Mouse (Mus musculus) kidney, embryonic 16.5 days (tissue): ENCODE measurements around the gene Tcf21. TPM values are rescaled to one million over a fixed set of nuclear protein-coding genes. Genes with fewer than 3 reads are reported as not detected.
A peak's percentile ranks its signal among the peaks of the same experiment; 100 is the strongest.

Experiments used
- ATAC-seq: fragments of 200-750 bp; cut with Nextera tagmentation; 2 replicates; pipeline ENCODE4 v1.8.0; 2017; ENCODE audit warnings: moderate TSS enrichment; ENCODE audit not compliant: low FRiP score, low TSS enrichment
- H3K27ac ChIP-seq: fragments of 300-500 bp; sonication (generic); 2 replicates; pipeline ENCODE4 v1.5.1; 2014; ENCODE audit warnings: low read length
- H3K27me3 ChIP-seq: fragments of 300-500 bp; sonication (generic); 2 replicates; pipeline ENCODE4 v1.6.1; 2014; ENCODE audit warnings: low read length, control low read depth, mixed read lengths; ENCODE audit not compliant: insufficient read depth
- H3K36me3 ChIP-seq: fragments of 300-500 bp; sonication (generic); 2 replicates; pipeline ENCODE4 v1.6.1; 2014; ENCODE audit warnings: low read length, control low read depth, mixed read lengths; ENCODE audit not compliant: insufficient read depth
- H3K4me1 ChIP-seq: fragments of 300-500 bp; sonication (generic); 2 replicates; pipeline ENCODE4 v1.6.1; 2014; ENCODE audit warnings: low read length, control low read depth, mixed read lengths; ENCODE audit not compliant: insufficient read depth
- H3K4me2 ChIP-seq: fragments of 300-500 bp; sonication (generic); replicated peaks from 2 replicates; pipeline ENCODE4 v1.6.1; 2014; ENCODE audit warnings: low read depth, low read length
- H3K4me3 ChIP-seq: fragments of 300-500 bp; sonication (generic); 2 replicates; pipeline ENCODE4 v1.5.1; 2014; ENCODE audit warnings: mild to moderate bottlenecking, low read length
- H3K9ac ChIP-seq: fragments of 300-500 bp; sonication (generic); replicated peaks from 2 replicates; pipeline ENCODE4 v1.6.1; 2014; ENCODE audit warnings: low read length
- H3K9me3 ChIP-seq: fragments of 300-500 bp; sonication (generic); 2 replicates; pipeline ENCODE4 v1.6.1; 2016; ENCODE audit warnings: low read length, control low read depth
- WGBS: fragments of 180-500 bp; shearing (Covaris S2); extraction: QIAGEN DNeasy Blood & Tissue Kit; methylation state at CpG from one replicate; pipeline ENCODE4 v1.1.7; 2014; 5-methylcytosine and 5-hydroxymethylcytosine counted together
- polyA plus RNA-seq: library from polyadenylated mRNA; unstranded; fragments of >200 nt; fragmentation: Nextera tagmentation; extraction: Ambion mirVana; gene quantifications from 2 replicates; pipeline ENCODE4 v1.2.1, GENCODE M21; 2015

The Tcf21 gene
- polyA plus RNA-seq, 1 experiment from 2014 or later, result 367 TPM

DNA sequence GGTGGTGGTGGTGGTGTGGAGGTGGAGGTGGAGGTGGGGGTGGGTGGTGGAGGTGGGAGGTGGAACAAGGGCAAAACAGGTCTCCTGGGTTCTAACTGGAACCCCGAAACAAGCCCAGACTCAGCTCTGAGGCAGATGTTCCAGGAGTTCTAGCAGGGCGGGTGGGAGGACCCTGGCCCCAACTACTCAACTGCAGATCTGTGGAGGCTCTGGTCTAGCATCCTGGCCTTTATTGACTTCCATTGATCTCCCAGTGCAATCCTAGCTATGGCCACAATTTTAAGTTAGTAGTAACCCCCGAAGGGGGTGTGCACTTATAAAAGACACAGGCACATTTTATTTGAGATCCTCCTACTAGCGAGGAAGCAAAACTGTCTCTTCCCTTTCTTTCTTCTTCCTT, 2.0 kb downstream of the Tcf21 start:
- ATAC-seq, result no peak
- H3K4me3 ChIP-seq, result peak overlapping the region; percentile 49
- 2% methylated on average over 4 of the region's 4 CpGs for WGBS

DNA sequence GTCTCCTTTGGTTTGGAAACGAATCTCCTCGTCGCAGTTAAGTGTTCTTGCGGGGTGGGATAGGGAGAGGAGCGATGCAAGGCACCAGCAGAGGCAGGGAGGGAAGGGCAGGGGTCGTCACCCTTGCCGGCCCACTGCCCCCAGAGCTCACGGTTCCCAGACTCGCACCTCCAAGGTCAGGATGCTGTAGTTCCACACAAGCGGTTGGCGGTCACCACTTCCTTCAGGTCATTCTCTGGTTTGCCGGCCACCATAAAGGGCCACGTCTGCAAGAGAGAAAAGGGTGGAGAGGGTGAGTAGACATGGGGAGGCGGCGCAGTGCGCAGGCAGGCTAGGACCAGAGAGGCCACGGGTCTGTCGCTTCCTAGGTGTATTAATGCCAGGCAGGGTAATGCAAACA, 2.4 kb downstream of the Tcf21 start:
- H3K4me2 ChIP-seq, result peak overlapping the region; percentile 53
- 2% methylated on average over 18 of the region's 18 CpGs for WGBS
- peaks cover 37% of the 10 kb centered on the region for H3K4me1 ChIP-seq
- 0 out of 2 replicates have a peak, but pooled peaks have one; percentile 11 for ATAC-seq
- peak overlapping the region; percentile 71 for H3K9ac ChIP-seq
- no peaks in the 10 kb centered on the region for H3K9me3 ChIP-seq
- H3K27me3 ChIP-seq, result peaks cover 3% of the 10 kb centered on the region; the same call in 1 of the 2 replicates
- 0 out of 2 replicates have a peak, but pooled peaks cover 4% of the 10 kb centered on the region for H3K36me3 ChIP-seq
- H3K27ac ChIP-seq, result peak overlapping the region; percentile 84
- peak overlapping the region; percentile 49 for H3K4me3 ChIP-seq

More for the DNA sequence above, 2.0 kb downstream of the Tcf21 start:
- H3K9me3 ChIP-seq, result no peaks in the 10 kb centered on the region
- H3K4me1 ChIP-seq, result peaks cover 37% of the 10 kb centered on the region
- peak overlapping the region; percentile 84 for H3K27ac ChIP-seq
- H3K36me3 ChIP-seq, result 0 out of 2 replicates have a peak, but pooled peaks cover 4% of the 10 kb centered on the region
- peak overlapping the region; percentile 71 for H3K9ac ChIP-seq
- H3K4me2 ChIP-seq, result peak overlapping the region; percentile 53
- peaks cover 3% of the 10 kb centered on the region; the same call in 1 of the 2 replicates for H3K27me3 ChIP-seq

DNA sequence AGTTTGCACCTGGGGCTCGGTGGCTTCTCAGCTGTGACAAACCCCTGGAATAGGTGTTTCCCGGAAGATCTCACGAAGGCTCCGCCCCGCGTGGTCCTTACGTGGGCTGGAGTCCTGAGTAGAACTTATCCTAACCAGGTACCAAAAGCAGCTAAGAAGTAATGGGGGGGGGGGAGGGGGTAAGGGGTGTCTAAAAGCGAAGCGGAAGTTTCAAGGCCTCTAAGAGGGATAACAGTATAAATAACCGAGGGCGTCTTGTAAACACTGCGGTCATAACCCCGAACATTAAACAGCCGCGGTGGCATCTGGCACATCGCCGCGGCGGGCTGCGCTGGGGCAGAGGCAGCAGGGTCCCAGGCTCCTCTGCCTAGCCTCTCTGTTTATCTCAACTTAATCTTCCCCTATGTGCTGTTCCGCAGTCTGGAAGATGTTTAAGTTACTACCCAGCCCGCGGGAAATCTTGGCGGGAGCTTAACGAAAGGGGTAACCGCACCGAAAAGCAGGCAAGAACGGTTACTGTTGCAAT, 3.7 kb downstream of the Tcf21 start:
- Histone ChIP-seq H3K27ac (peak overlapping the region; percentile 93), H3K27me3 (peaks cover 8% of the 10 kb centered on the region; the same call in 1 of the 2 replicates), H3K4me3 (peak overlapping the region; percentile 54), H3K4me2 (peak overlapping the region; percentile 54), H3K36me3 (0 out of 2 replicates have a peak, but pooled peaks cover 4% of the 10 kb centered on the region), H3K4me1 (peaks cover 33% of the 10 kb centered on the region), H3K9me3 (no peaks in the 10 kb centered on the region), H3K9ac (peak overlapping the region; percentile 75)
- ATAC-seq, result no peak
- 2% methylated on average over 28 of the region's 28 CpGs for WGBS

DNA sequence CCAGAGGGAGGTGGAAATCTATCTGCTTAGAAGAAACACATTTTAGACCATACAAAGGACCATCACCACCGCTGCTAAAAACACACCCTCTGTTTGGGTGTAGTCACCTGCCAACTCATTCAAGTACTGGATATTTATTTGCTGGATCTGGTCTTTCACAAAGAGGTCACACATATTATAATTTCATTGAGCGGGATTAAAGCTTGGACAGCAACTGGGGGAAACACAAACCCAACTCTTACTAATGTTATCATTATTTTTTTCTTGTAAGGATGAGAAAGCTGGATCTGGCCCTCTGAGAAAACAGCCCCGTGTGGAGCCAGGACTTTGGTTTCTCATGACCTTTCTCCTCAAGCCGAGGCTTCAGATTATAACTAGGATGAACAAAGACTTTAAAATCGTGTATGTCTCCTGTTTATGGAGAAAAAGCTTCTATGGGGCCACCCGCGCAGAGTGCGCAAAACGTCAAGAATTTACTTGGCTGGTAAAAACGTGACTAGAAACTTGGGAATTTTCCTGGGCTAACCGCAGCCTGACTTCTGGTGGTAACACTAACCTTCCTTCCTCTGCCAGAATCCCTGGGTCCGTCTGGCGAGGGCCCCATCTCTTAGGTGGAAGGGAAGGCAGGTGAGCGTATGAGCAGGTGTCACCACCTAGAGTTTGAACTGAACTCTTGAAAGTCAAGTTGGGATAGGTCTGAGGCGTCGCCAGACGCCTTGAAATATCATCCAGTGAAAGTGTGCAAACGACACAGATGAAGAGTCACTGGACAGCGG, 4.3 kb downstream of the Tcf21 start:
- H3K4me2 ChIP-seq, result peak overlapping the region; percentile 54
- peaks cover 29% of the 10 kb centered on the region for H3K4me1 ChIP-seq
- H3K27me3 ChIP-seq, result peaks cover 8% of the 10 kb centered on the region; the same call in 1 of the 2 replicates
- peak overlapping the region; percentile 93 for H3K27ac ChIP-seq
- WGBS, result 15% methylated on average over 19 of the region's 19 CpGs
- ATAC-seq, result no peak
- H3K9me3 ChIP-seq, result no peaks in the 10 kb centered on the region
- H3K9ac ChIP-seq, result peak overlapping the region; percentile 75
- H3K36me3 ChIP-seq, result 0 out of 2 replicates have a peak, but pooled peaks cover 4% of the 10 kb centered on the region
- peak overlapping the region; percentile 54 for H3K4me3 ChIP-seq

DNA sequence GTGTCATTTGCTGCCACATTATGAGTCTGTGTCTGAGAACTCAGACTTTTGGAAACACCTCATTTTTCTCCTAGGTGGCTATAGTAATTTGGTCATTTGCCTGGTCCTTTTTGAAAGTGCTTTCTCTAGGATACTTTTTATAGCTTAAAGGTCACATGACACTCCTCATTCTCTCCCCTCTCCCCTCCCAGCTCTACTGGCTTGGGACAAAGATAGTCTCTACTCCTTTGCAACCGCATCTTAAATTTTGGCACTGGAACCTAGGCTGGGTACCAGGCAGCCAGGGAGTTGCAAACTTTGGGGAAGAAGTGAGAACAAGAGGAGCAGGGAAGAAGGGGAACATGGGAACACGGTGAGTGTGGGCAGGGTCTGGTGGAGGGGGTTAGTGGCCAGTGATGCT, 5.2 kb downstream of the Tcf21 start:
- Histone ChIP-seq H3K9ac (peak overlapping the region; percentile 18; the same call in 1 of the 2 replicates), H3K27me3 (peaks cover 8% of the 10 kb centered on the region; the same call in 1 of the 2 replicates), H3K4me3 (peak overlapping the region; percentile 54), H3K36me3 (0 out of 2 replicates have a peak, but pooled peaks cover 4% of the 10 kb centered on the region), H3K4me1 (peaks cover 24% of the 10 kb centered on the region), H3K9me3 (no peaks in the 10 kb centered on the region), H3K27ac (peak overlapping the region; percentile 93), H3K4me2 (peak overlapping the region; percentile 54)
- no peak for ATAC-seq
- WGBS, result 10% methylated on average over 2 of the region's 2 CpGs

DNA sequence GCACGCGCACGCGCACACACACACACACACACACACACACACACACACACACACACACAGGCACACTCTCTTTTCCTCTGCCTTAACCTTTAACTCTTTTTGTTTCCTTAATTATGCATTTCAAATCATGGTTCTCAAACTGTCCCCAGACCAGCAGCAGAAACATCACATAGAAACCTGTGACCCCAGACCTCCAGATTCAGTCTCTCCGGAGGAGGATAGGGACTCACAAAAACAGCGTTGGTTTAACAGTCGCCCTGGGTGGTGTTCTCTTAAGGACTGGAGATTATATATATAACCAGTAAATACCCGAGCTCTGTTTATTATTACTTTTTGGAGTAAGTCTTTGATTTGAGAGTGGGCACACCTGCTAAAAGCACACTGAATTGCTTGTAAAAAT, 5.7 kb downstream of the Tcf21 start:
- peaks cover 8% of the 10 kb centered on the region; the same call in 1 of the 2 replicates for H3K27me3 ChIP-seq
- H3K4me3 ChIP-seq, result peak overlapping the region; percentile 54
- WGBS, result 7% methylated on average over 4 of the region's 8 CpGs
- H3K4me1 ChIP-seq, result peaks cover 24% of the 10 kb centered on the region
- H3K36me3 ChIP-seq, result 0 out of 2 replicates have a peak, but pooled peaks cover 4% of the 10 kb centered on the region
- H3K9ac ChIP-seq, result 0 out of 2 replicates have a peak overlapping the region, but pooled peaks have one; percentile 4
- ATAC-seq, result no peak
- H3K27ac ChIP-seq, result peak overlapping the region; percentile 93
- H3K4me2 ChIP-seq, result peak overlapping the region; percentile 54
- H3K9me3 ChIP-seq, result no peaks in the 10 kb centered on the region

DNA sequence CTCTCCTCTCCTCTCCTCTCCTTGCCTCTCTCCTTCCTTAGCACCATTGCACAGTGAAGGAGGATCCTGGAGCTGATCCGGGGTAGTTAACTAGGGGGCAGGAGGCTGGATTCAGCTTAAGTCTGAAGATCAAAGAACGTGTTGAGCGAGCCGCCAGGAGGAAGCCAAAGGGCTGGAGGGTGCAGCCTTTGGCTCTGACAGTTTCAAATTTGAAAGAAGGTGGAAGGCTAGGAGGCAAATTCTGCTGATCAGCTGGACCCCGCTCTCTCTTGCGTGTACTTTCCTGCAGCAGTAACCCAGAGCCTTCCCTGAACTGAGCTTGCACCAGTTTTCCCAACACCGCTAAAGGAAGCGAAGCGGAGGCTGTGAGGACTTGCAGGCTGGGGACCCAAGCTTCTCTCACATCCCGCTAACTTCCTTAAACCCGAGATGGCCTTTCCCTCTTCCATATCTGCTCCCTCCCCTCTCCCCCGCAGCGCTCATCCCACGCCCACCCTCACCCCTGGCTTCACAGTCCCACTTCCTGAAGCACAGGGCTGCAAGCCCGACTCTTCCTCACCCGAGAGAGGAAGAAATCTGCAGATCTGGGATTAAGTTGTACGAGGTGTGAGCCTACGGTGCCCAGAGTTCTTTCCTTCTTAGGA, 6.5 kb downstream of the Tcf21 start:
- peak overlapping the region; percentile 27 for H3K4me3 ChIP-seq
- WGBS, result 3% methylated on average over 18 of the region's 18 CpGs
- H3K4me2 ChIP-seq, result peak overlapping the region; percentile 54
- peak overlapping the region; percentile 81 for H3K27ac ChIP-seq
- H3K36me3 ChIP-seq, result 0 out of 2 replicates have a peak, but pooled peaks cover 4% of the 10 kb centered on the region
- peak overlapping the region; percentile 53 for H3K9ac ChIP-seq
- H3K27me3 ChIP-seq, result peaks cover 8% of the 10 kb centered on the region; the same call in 1 of the 2 replicates
- ATAC-seq, result peak; percentile 72
- peaks cover 24% of the 10 kb centered on the region for H3K4me1 ChIP-seq
- H3K9me3 ChIP-seq, result no peaks in the 10 kb centered on the region

DNA sequence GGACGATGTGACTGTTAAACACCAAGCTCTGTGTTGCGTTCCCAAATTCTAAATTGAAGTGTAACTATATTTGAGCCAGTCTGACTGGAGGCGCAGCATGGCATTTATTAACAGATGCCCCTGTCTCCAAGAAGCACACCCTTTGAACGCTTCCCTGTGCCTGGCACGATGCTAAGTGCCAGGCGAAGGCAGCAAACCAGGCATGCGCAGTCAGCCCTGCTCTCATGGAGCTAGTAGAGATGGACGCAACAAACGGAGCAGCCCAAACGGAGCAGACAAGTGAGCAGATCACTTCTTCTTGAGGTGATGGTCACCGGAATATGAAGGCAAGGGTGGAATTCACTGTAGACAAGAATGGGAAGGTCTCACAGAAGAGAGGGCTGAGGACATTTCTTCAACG, 8.1 kb downstream of the Tcf21 start:
- no peak overlapping the region for H3K27ac ChIP-seq
- no peak overlapping the region for H3K9ac ChIP-seq
- 23% methylated on average over 12 of the region's 12 CpGs for WGBS
- peaks cover 24% of the 10 kb centered on the region for H3K4me1 ChIP-seq
- H3K9me3 ChIP-seq, result no peaks in the 10 kb centered on the region
- H3K36me3 ChIP-seq, result 0 out of 2 replicates have a peak, but pooled peaks cover 4% of the 10 kb centered on the region
- no peak for ATAC-seq
- peak overlapping the region; percentile 1; the same call in 1 of the 2 replicates for H3K4me3 ChIP-seq
- H3K4me2 ChIP-seq, result peak overlapping the region; percentile 32
- peaks cover 8% of the 10 kb centered on the region; the same call in 1 of the 2 replicates for H3K27me3 ChIP-seq

DNA sequence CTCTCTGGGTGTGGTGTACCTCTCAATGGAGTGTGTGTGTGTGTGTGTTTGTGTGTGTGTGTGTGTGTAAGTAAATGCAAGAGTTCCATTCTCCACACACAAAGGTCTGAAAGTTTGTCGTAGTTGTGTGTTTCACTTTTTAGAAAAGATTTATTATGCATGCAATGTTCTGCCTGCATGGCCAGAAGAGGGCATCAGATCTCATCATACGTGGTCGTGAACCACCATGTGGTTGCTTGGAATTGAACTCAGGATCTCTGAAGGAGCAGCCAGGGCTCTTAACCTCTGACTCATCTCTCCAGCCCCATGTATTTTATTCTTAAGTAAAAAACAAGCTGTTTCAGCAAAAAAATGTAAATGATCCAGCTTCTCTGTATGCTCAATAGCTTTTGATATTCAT, 37.3 kb downstream of the Tcf21 start:
- no peaks in the 10 kb centered on the region for H3K4me1 ChIP-seq
- no peaks in the 10 kb centered on the region for H3K9me3 ChIP-seq
- H3K27ac ChIP-seq, result no peak overlapping the region
- H3K4me3 ChIP-seq, result no peak overlapping the region
- H3K4me2 ChIP-seq, result no peak overlapping the region
- no peaks in the 10 kb centered on the region for H3K27me3 ChIP-seq
- no peak for ATAC-seq
- H3K36me3 ChIP-seq, result no peaks in the 10 kb centered on the region
- WGBS, result 39% methylated on average over 3 of the region's 3 CpGs
- H3K9ac ChIP-seq, result no peak overlapping the region
